Mouse (Mus musculus) kidney, embryonic 14.5 days (tissue): ENCODE measurements around the gene Mrpl18. TPM values are rescaled to one million over a fixed set of nuclear protein-coding genes. Genes with fewer than 3 reads are reported as not detected.
"Not testable (repeated sequence)": the region's sequence is repeated elsewhere in the genome, so short reads cannot be mapped to it uniquely, and the experiment has no call there.

Experiments used
- ATAC-seq: fragments of 200-750 bp; cut with Nextera tagmentation; 2 replicates; pipeline ENCODE4 v1.8.0; 2017; ENCODE audit warnings: moderate number of reproducible peaks, mild to moderate bottlenecking, moderate TSS enrichment, moderate library complexity; ENCODE audit not compliant: low FRiP score, low TSS enrichment
- H3K27ac ChIP-seq: fragments of 300-500 bp; sonication (generic); 2 replicates; pipeline ENCODE4 v1.5.1; 2014; ENCODE audit warnings: low read depth, mild to moderate bottlenecking, low read length, moderate library complexity, mixed read lengths
- H3K27me3 ChIP-seq: fragments of 300-500 bp; sonication (generic); 2 replicates; pipeline ENCODE4 v1.6.1; 2014; ENCODE audit warnings: mild to moderate bottlenecking, low read length; ENCODE audit not compliant: control insufficient read depth, insufficient read depth
- H3K36me3 ChIP-seq: fragments of 300-500 bp; sonication (generic); 2 replicates; pipeline ENCODE4 v1.6.1; 2014; ENCODE audit warnings: low read length, mixed read lengths; ENCODE audit not compliant: control insufficient read depth, insufficient read depth
- H3K4me1 ChIP-seq: fragments of 300-500 bp; sonication (generic); 2 replicates; pipeline ENCODE4 v1.6.1; 2014; ENCODE audit warnings: low read length, mixed read lengths; ENCODE audit not compliant: control insufficient read depth, insufficient read depth
- H3K4me2 ChIP-seq: fragments of 300-500 bp; sonication (generic); replicated peaks from 2 replicates; pipeline ENCODE4 v1.6.1; 2014; ENCODE audit warnings: low read depth, mild to moderate bottlenecking, low read length
- H3K4me3 ChIP-seq: fragments of 300-500 bp; sonication (generic); 2 replicates; pipeline ENCODE4 v1.5.1; 2014; ENCODE audit warnings: mild to moderate bottlenecking, low read length
- H3K9ac ChIP-seq: fragments of 300-500 bp; sonication (generic); 2 replicates; pipeline ENCODE4 v1.6.1; 2014; ENCODE audit warnings: low read depth, mild to moderate bottlenecking, low read length, moderate library complexity
- H3K9me3 ChIP-seq: fragments of 300-500 bp; sonication (generic); 2 replicates; pipeline ENCODE4 v1.6.1; 2016; ENCODE audit warnings: low read length; ENCODE audit not compliant: control insufficient read depth
- WGBS: fragments of 180-500 bp; shearing (Covaris S2); extraction: QIAGEN DNeasy Blood & Tissue Kit; methylation state at CpG from one replicate; pipeline ENCODE4 v1.1.7; 2014; 5-methylcytosine and 5-hydroxymethylcytosine counted together
- polyA plus RNA-seq: library from polyadenylated mRNA; unstranded; fragments of >200 nt; fragmentation: Nextera tagmentation; extraction: Ambion mirVana; gene quantifications from 2 replicates; pipeline ENCODE4 v1.2.1, GENCODE M21; 2014

Gene Mrpl18
- polyA plus RNA-seq, 1 experiment from 2014 or later: 186 TPM

DNA sequence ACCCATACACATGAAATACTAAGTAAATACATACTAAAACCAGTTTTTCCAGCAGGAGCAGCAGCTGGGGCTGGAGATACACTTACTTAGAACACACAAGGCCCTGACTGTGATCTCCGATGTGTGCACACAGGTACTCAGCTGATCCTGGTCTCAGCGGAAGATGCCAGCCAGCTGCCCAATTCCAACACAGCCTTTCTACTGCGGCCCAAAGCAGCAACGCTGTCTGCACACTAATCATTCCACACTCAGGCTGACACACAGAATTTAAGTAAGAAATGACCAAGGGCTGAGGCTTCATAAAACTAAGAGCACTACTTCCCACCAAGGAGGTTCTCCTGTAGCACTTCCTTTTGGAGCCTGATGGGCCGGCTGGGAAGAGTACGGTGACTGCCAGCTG lies 13.9 kb downstream of the Mrpl18 start:
- Histone ChIP-seq H3K27ac (no peak overlapping the region), H3K27me3 (no peaks in the 10 kb centered on the region), H3K36me3 (peaks cover 17% of the 10 kb centered on the region; the same call in 1 of the 2 replicates), H3K9ac (no peak overlapping the region), H3K4me1 (no peaks in the 10 kb centered on the region), H3K4me3 (no peak overlapping the region), H3K9me3 (no peaks in the 10 kb centered on the region), H3K4me2 (no peak overlapping the region)
- 95% methylated on average over 6 of the region's 6 CpGs for WGBS
- no peak for ATAC-seq

DNA sequence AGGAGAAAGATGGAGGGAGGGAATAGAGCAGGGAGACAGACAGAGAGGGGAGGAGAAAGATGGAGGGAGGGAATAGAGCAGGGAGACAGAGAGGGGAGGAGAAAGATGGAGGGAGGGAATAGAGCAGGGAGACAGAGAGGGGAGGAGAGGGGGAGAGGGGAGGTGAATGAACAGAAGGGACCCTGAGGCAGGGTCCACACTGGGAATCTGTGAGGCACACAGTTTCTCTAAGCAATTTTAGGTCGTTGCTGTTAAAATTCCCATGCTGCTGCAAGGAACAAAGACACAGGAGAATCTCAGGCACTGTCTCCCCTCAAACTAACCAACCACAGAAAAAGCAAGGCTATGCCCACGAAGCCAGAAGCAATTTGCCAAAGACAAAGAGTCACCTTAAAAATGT lies 17.5 kb downstream of the Mrpl18 start:
- ATAC-seq, H3K4me3 ChIP-seq, H3K27ac ChIP-seq, H3K36me3 ChIP-seq, H3K4me1 ChIP-seq, H3K9me3 ChIP-seq, H3K27me3 ChIP-seq, H3K9ac ChIP-seq, H3K4me2 ChIP-seq: not testable (repeated sequence)
- 45% methylated on average over 2 of the region's 2 CpGs for WGBS

DNA sequence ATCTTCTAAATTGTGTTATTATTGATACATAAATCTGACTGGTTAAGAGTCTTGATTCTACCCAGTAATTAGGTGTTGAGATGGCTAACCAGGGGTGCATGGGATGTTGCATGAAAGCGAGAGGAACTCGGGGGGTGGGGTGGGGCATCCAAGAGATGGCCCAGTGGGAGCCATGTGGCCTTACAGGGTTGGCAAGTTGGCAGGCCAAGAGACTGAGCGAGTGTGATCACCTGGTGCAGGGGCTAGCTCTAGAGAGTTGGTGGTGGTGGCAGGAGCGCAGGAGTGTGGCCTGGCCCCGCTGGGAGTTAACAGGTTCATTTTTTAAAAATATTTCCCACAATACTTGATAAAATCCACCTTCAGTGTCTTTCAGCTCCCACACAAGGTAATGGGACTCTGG lies 18.5 kb downstream of the Mrpl18 start:
- H3K27ac ChIP-seq: no peak overlapping the region
- ATAC-seq: no peak; the same call in 1 of the 2 replicates

DNA sequence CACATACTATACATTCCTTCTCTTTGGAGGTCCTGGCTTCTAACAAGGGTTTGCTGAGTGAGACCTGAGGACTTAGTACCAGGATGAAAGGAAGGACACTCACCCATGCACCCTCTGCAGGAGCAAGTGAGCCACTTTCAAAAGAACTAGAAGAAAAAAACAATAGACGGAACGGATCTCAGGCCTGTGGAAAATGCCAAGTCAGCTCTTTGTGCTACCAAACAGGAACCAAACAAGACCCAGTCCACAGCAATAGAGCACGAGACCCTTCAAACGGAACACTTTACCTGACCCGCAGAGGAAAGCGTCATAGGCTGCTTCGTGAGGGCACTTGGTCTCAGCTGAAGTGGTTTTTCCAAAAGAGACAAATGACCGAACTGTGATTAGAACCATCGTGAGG lies 24.1 kb downstream of the Mrpl18 start:
- Histone ChIP-seq H3K9me3 (no peaks in the 10 kb centered on the region), H3K4me3 (no peak overlapping the region), H3K27ac (no peak overlapping the region), H3K9ac (no peak overlapping the region), H3K36me3 (no peaks in the 10 kb centered on the region; the same call in 1 of the 2 replicates), H3K4me1 (no peaks in the 10 kb centered on the region), H3K4me2 (no peak overlapping the region), H3K27me3 (no peaks in the 10 kb centered on the region)
- 87% methylated on average over 9 of the region's 9 CpGs for WGBS
- no peak for ATAC-seq

More for the DNA sequence above, 18.5 kb downstream of the Mrpl18 start:
- Histone ChIP-seq H3K27me3 (no peaks in the 10 kb centered on the region), H3K9me3 (no peaks in the 10 kb centered on the region), H3K4me3 (no peak overlapping the region), H3K4me2 (no peak overlapping the region), H3K4me1 (no peaks in the 10 kb centered on the region), H3K36me3 (peaks cover 3% of the 10 kb centered on the region; the same call in 1 of the 2 replicates), H3K9ac (no peak overlapping the region)
- 93% methylated on average over 5 of the region's 5 CpGs for WGBS

DNA sequence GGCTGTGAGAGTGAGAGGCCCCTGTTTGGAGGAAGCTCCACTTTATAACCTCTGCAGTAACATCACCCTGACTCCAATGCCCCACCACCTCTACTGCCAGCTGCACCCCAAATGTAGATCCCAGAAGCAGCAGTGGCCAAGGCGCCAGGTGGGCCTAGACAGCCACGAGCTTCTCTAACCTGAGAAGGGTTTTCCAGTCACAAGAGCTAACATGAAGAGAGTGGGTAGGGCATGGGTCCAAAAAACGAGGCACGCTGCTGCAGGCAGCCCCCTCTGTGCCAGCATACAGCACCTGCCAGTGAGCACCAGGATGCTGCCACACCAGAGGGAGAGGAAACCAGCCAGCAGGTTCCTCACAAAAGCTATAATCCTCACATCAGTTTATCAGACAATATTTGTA lies 25.1 kb downstream of the Mrpl18 start:
- H3K4me1 ChIP-seq: 0 out of 2 replicates have a peak, but pooled peaks cover 2% of the 10 kb centered on the region
- H3K9me3 ChIP-seq: no peaks in the 10 kb centered on the region
- 94% methylated on average over 4 of the region's 4 CpGs for WGBS
- no peak overlapping the region for H3K4me3 ChIP-seq
- no peak overlapping the region for H3K27ac ChIP-seq
- no peak for ATAC-seq
- H3K9ac ChIP-seq: no peak overlapping the region
- no peaks in the 10 kb centered on the region for H3K27me3 ChIP-seq
- H3K36me3 ChIP-seq: no peaks in the 10 kb centered on the region; the same call in 1 of the 2 replicates
- no peak overlapping the region for H3K4me2 ChIP-seq

DNA sequence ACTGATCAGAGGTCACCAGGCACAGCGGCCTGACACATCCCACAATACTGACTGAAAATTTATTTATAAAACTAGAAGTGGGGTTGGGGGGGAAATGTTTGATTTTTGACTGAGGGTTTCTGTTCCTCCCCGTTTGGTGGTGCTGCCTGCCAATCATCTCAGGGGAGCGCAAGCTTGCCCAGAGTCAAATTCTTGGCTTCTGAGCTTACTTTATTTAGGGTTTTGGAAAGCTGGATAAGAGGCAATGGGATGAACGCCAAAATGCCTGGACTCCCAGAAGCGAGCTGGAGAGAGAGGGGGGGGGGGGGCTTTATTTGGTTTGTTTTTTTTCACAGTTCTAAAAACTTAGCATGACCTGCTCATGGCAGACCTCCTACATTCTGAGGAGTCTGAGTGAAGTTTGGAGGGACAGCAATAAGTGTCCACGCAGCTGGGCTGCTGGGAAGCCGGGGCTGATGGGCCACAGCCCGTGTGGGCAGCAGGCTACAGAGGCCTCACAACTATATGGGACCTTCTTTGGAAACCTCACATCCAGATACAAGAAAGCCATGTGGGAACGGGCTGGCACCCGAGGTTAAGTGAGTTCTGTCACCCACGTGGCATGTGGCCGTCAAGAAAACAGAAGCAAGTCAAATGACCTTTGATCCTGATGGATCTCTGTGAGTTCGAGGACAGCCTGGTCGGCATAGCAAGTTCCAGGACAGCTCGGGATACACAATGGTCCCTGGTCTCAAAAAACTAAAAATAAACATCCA lies 28.9 kb downstream of the Mrpl18 start:
- no peak overlapping the region for H3K27ac ChIP-seq
- ATAC-seq: no peak
- no peak overlapping the region for H3K4me2 ChIP-seq
- H3K27me3 ChIP-seq: no peaks in the 10 kb centered on the region
- H3K4me1 ChIP-seq: 0 out of 2 replicates have a peak, but pooled peaks cover 2% of the 10 kb centered on the region
- 67% methylated on average over 15 of the region's 15 CpGs for WGBS
- no peak overlapping the region for H3K4me3 ChIP-seq
- no peak overlapping the region for H3K9ac ChIP-seq
- no peaks in the 10 kb centered on the region for H3K9me3 ChIP-seq
- H3K36me3 ChIP-seq: no peaks in the 10 kb centered on the region; the same call in 1 of the 2 replicates

DNA sequence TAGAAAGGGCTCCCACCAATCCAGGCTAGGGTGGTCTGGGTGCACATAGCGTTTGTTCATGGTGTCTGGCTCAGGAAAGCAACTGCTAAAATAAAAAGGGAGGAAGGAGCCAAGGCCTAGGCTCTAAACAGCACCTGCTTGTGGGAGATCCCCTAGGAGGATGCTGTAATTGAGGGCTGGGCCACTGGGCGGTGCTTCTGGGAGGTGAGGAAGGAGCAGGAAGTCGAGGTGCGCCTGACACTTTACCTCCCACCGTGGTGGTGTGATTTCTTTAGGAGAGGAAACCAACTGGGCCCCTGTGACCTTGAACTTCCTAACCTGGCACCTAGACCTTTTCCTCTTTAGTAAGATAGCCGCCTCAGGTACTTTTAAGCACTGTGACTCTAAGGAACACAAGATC lies 29.5 kb downstream of the Mrpl18 start:
- ATAC-seq: no peak
- H3K4me2 ChIP-seq: no peak overlapping the region
- 33% methylated on average over 6 of the region's 6 CpGs for WGBS
- no peaks in the 10 kb centered on the region for H3K27me3 ChIP-seq
- no peak overlapping the region for H3K9ac ChIP-seq
- H3K4me3 ChIP-seq: no peak overlapping the region
- 0 out of 2 replicates have a peak, but pooled peaks cover 2% of the 10 kb centered on the region for H3K4me1 ChIP-seq
- no peaks in the 10 kb centered on the region for H3K9me3 ChIP-seq
- no peak overlapping the region for H3K27ac ChIP-seq
- H3K36me3 ChIP-seq: no peaks in the 10 kb centered on the region; the same call in 1 of the 2 replicates

DNA sequence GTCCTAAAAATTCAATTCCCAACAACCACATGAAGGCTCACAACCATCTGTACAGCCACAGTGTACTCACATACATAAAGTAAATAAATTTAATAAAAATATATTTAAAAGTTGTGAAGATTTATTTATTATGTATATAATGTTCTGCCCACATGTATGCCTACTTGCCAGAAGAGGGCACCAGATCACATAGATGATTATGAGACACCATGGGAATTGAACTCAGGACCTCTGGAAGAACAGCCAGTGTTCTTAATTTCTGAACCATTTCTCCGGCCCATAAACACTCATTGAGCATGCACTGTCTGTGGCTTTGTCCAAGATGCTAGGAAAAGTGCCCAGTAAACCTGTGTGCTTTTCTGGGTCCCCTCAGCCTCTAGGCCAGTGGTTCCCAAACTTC lies 34.9 kb downstream of the Mrpl18 start:
- Histone ChIP-seq H3K27ac (no peak overlapping the region), H3K9ac (no peak overlapping the region), H3K4me2 (no peak overlapping the region), H3K36me3 (no peaks in the 10 kb centered on the region), H3K9me3 (no peaks in the 10 kb centered on the region), H3K27me3 (no peaks in the 10 kb centered on the region; the same call in 1 of the 2 replicates), H3K4me1 (0 out of 2 replicates have a peak, but pooled peaks cover under 1% of the 10 kb centered on the region), H3K4me3 (no peak overlapping the region)
- ATAC-seq: no peak
- 92% methylated on average over 1 of the region's 1 CpGs for WGBS

DNA sequence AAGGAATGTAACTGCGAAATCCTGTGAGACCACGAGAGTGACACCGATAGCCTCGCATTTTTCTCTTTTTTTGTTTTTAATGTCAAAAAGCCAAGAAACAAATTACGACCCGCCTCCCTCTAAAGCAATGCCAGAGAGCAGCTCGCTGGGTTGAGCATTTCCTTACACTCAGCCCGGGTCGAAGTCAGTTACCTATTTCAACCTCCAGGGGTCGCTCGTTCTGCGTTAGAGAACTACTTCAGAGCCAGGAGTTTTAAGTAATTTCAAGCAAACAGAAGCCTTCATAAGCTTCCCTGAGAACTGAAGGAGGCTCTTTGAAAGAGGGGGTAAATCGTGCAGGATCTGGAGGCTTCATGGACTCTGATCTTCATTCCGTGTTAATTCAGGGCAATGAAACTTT lies 36.0 kb downstream of the Mrpl18 start:
- Histone ChIP-seq H3K4me3 (no peak overlapping the region), H3K9me3 (no peaks in the 10 kb centered on the region; the same call in 1 of the 2 replicates), H3K27me3 (no peaks in the 10 kb centered on the region; the same call in 1 of the 2 replicates), H3K4me2 (peak overlapping the region; percentile 43), H3K27ac (no peak overlapping the region), H3K9ac (0 out of 2 replicates have a peak overlapping the region, but pooled peaks have one; percentile 14), H3K36me3 (no peaks in the 10 kb centered on the region), H3K4me1 (no peaks in the 10 kb centered on the region)
- ATAC-seq: peak; percentile 81
- WGBS: 2% methylated on average over 14 of the region's 14 CpGs
